Mouse (Mus musculus) cerebellum, adult 8-10 months (tissue): Measurements from ENCODE around the gene Dlg5.

ENCODE experiments used
- DNase-seq: peaks from one replicate; pipeline ENCODE4 v3.0.0; 2022

The Dlg5 gene

DNA sequence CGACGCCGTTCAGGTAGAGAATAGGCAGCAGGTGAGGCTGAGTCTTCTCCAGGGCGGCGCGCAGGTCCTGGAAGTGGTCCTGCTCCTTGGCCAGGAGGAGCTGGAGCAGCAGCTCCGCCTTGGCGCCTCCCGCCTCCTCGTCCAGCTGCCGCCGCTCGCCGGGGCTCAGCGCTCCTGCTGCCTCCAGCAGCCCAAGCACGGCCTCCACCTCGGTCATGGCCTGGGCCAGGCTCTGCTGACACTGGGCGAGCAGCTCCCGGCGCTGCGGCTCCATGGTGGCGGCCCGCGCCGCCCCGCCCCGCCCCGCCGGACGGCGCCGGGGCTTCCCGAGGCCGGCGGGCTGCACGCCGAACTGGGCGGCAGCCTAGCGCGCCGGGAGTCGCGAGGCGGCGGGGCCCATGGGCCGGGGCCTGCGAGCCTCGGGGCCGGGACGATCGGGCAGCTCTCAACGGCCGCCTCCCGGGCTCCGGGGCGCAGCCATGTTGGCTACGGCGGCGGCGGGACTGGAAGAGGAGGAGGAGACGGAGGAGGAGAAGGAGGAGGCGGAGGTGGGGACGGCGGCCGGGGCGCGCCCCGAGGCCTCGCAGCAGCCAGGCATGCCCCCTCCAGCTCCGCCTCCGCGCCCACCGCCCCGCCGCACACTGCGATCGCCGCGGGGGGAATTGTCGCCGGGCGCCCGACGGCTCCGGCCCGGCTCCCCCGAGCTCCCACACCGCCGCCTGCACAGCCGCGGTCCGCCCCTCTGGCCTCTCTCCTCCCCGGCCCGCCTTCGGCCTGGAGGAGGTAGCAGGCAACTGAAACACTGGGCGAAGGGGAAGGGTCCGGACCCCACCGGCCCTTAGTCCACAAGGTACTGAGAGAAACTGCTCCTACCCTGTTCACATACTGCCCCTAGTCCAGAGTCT lies at the start of gene Dlg5:
Gene Dlg5, minus strand, starts transcription at position 744 of the 905 bp plus-strand sequence.
- DNase-seq, result peak; percentile 63

GRCm38 (mm10) chr14:24293631-24294030 lies 47.9 kb upstream of the Dlg5 start:
- DNase-seq, result no peak

- no peak for DNase-seq
Measured at GRCm38 (mm10) chr14:24292914-24293313, 47.2 kb upstream of the Dlg5 start, which contains the start of gene E330034G19Rik. Gene E330034G19Rik, plus strand, starts transcription at chr14:24293214.

DNA sequence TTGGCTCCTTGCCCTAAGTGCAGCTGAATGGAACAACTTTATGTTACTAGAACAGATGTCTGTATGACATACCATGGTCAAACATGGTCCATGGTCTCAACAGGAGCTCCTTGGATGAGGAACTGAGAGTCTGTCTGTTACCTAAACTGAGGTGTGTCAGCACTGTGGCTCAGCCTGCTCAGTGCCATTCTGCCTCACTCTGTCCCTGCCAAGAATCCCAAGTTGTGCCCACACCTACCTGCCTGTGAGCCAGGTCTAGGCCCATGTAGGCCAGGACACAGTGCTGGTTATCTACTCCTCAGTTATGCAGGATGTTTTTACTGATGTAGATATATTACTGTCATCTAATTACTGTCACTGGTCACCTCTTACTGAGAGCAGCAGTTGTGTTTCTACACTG lies 45.0 kb upstream of the Dlg5 start:
- no peak for DNase-seq

GRCm38 (mm10) chr14:24286136-24286535 lies 40.4 kb upstream of the Dlg5 start:
- no peak for DNase-seq

GRCm38 (mm10) chr14:24282276-24282675 lies 36.6 kb upstream of the Dlg5 start:
- DNase-seq, result no peak

GRCm38 (mm10) chr14:24281278-24281677 lies 35.6 kb upstream of the Dlg5 start:
- no peak for DNase-seq

DNA sequence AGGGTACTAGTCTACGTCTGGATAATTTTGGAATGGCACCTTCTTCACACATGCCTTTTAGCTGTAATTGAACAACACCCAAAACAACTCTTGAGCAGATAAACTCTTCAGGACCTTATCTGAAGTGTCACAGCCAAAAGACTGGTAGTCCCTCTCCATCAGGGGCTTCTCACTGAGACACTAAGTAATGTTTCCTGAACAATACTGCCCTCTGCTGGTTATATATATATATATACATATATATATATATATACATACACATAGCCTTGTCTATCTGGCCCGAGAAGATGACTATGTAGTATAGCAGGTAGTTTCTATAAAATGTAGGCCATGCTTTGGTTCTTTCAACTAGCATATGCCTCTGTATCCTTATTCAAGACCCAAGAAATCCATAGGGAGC lies 29.8 kb upstream of the Dlg5 start:
- DNase-seq, result no peak

GRCm38 (mm10) chr14:24273575-24273974 lies 27.9 kb upstream of the Dlg5 start:
- DNase-seq, result peak; percentile 13

- DNase-seq, result no peak
Measured at GRCm38 (mm10) chr14:24269571-24269970, 23.9 kb upstream of the Dlg5 start.

DNA sequence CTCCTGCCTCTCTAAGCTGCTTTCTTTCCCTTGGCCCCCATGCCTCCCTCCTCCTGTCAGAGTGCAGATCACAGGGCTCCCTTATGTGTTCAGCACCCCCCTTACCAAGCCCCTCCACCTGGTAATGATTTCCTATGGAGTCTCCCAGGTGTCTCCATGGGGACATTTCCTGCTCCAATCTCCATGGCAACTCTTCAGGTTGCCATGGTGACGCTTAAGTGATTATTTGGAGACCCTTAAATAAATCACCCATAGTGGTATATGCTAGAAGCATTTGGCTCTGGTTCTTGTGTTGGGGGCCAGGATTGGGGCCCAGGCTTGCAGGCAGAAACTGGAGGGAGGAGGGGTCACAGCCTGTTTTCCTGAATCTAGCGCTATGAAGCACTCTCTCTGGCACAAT lies 17.2 kb upstream of the Dlg5 start:
- no peak for DNase-seq

DNA sequence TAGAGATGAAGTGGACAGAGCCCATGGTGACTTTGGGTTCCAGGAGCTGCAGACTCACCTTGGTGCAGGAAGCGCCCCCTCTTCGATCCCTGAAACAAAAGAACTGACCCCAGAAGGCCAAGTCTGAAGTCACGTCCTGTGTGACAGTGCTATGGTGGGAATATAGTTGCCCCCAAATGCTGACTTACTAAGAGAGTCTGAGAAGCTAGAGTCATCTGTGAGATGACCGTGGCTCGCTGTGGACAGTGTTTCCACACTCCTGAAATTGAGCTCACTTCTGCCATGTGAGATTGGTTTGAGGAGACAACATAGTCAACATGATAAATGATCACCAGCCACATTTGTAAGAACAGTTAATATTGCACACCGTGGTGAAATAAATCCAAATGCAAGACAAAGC lies 16.7 kb upstream of the Dlg5 start:
- DNase-seq, result no peak

DNA sequence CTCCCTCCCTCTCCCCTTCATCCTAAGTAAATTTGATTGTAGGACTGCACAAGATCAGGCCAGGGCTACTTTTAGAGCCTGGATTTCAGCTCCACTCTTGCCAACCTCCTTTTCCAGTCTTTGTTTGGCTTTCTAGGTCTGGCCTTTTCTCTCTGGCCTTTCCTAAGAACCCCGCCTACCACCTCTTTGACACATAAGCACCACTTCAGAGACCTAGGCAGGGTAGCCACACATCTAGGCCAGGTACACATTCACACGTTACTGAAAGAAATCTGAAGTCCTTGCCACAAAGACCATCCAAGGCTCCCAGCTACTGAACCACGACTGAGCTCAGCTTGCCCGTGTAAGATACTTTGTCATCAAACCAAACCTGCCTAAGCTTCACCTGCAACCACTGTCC lies 14.7 kb upstream of the Dlg5 start:
- DNase-seq, result no peak

- DNase-seq, result no peak
Measured at GRCm38 (mm10) chr14:24255956-24256355, 10.2 kb upstream of the Dlg5 start.

- DNase-seq, result no peak
Measured at GRCm38 (mm10) chr14:24253611-24254202, 8.0 kb upstream of the Dlg5 start.

GRCm38 (mm10) chr14:24251326-24251725 lies 5.6 kb upstream of the Dlg5 start:
- no peak for DNase-seq

- no peak for DNase-seq
Measured at GRCm38 (mm10) chr14:24249926-24250325, 4.2 kb upstream of the Dlg5 start.

- DNase-seq, result no peak
Measured at GRCm38 (mm10) chr14:24244330-24245176, 1.2 kb downstream of the Dlg5 start.

DNA sequence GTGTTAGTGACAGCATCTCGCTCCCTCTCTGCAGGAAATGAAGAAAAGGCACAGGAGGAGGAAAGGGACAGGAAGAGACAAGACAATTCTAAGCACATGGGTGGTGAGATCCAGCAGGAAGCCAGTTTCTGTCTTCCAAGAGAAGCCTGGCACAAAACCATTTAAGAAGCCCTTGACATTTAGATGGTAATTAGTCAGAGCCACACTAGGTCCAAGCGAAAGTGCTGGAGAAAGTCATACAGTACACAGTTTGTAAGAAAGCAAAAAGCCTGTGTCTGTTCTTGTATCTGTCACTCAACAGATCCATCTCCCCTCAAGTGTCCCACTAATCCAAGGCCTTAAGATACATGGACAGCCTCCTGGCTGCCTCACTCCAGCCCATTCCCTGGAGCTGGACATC lies 3.7 kb downstream of the Dlg5 start:
- DNase-seq, result no peak

DNA sequence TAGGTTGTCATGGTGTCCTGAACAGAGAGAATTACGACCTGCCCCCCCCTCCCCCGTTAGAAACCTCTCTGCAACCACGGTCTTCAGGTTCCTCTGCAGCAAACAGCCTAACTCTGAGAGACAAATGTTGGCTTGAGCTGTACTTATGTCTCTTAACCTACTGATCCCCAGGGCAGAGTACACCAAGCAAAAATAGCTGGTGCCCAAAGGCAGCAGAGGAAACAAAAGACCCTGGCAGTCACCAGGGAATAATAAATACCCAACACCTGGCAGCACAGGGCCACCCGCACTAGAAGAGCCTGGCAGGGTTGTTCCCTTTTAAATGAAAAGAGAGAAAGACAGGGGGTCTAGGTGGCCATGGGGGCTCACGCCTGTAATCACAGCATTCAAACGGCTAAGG lies 4.9 kb downstream of the Dlg5 start:
- DNase-seq, result no peak

- no peak for DNase-seq
Measured at GRCm38 (mm10) chr14:24239651-24240050, 6.1 kb downstream of the Dlg5 start.

GRCm38 (mm10) chr14:24235954-24236353 lies 9.8 kb downstream of the Dlg5 start:
- DNase-seq, result no peak

- DNase-seq, result no peak
Measured at GRCm38 (mm10) chr14:24234411-24234810, 11.3 kb downstream of the Dlg5 start.
